Mouse (Mus musculus) neural tube, embryonic 13.5 days (tissue): ENCODE data around the gene Letm1. TPM values are rescaled to one million over a fixed set of nuclear protein-coding genes. Genes with fewer than 3 reads are reported as not detected.

Source experiments
- ATAC-seq: fragments of 200-750 bp; cut with Nextera tagmentation; 2 replicates; pipeline ENCODE4 v1.8.0; 2017; ENCODE audit warnings: low read depth, mild to moderate bottlenecking, moderate TSS enrichment, moderate library complexity
- H3K27ac ChIP-seq: fragments of 300-500 bp; sonication (generic); replicated peaks from 2 replicates; pipeline ENCODE4 v1.5.1; 2015; ENCODE audit warnings: moderate library complexity, mild to moderate bottlenecking, inconsistent platforms
- H3K27me3 ChIP-seq: fragments of 300-500 bp; sonication (generic); 2 replicates; pipeline ENCODE4 v1.6.1; 2015; ENCODE audit warnings: mild to moderate bottlenecking, inconsistent platforms
- H3K36me3 ChIP-seq: fragments of 300-500 bp; sonication (generic); 2 replicates; pipeline ENCODE4 v1.6.1; 2015; ENCODE audit warnings: mild to moderate bottlenecking, inconsistent platforms
- H3K4me1 ChIP-seq: fragments of 300-500 bp; sonication (generic); replicated peaks from 2 replicates; pipeline ENCODE4 v1.6.1; 2015; ENCODE audit warnings: inconsistent platforms
- H3K4me2 ChIP-seq: fragments of 300-500 bp; sonication (generic); 2 replicates; pipeline ENCODE4 v1.6.1; 2015; ENCODE audit warnings: inconsistent platforms, mild to moderate bottlenecking, moderate library complexity
- H3K4me3 ChIP-seq: fragments of 300-500 bp; sonication (generic); 2 replicates; pipeline ENCODE4 v1.5.1; 2015; ENCODE audit warnings: mild to moderate bottlenecking, inconsistent platforms
- H3K9ac ChIP-seq: fragments of 300-500 bp; sonication (generic); 2 replicates; pipeline ENCODE4 v1.6.1; 2015; ENCODE audit warnings: moderate library complexity, mild to moderate bottlenecking, inconsistent platforms
- H3K9me3 ChIP-seq: fragments of 300-500 bp; sonication (generic); 2 replicates; pipeline ENCODE4 v1.6.1; 2016; ENCODE audit warnings: inconsistent platforms
- WGBS: fragments of 180-500 bp; shearing (Covaris S2); methylation state at CpG from one replicate; pipeline ENCODE4 v1.1.7; 2015; 5-methylcytosine and 5-hydroxymethylcytosine counted together
- polyA plus RNA-seq: library from polyadenylated mRNA; unstranded; fragments of >200 nt; fragmentation: Nextera tagmentation; extraction: Ambion mirVana; gene quantifications from 2 replicates; pipeline ENCODE4 v1.2.1, GENCODE M21; 2015

Letm1 gene
- polyA plus RNA-seq, 1 experiment from 2014 or later = 58.3 TPM

- WGBS = 76% methylated on average over 6 of the region's 6 CpGs
- Histone ChIP-seq H3K27ac (no peak overlapping the region), H3K4me1 (peaks cover 17% of the 10 kb centered on the region), H3K4me3 (no peak overlapping the region), H3K4me2 (no peak overlapping the region), H3K9ac (no peak overlapping the region), H3K36me3 (no peaks in the 10 kb centered on the region), H3K9me3 (no peaks in the 10 kb centered on the region), H3K27me3 (no peaks in the 10 kb centered on the region)
- ATAC-seq = no peak
These were observed 33.5 kb upstream of the Letm1 start for GRCm38 (mm10) chr5:33816008-33816725.

- no peak overlapping the region for H3K9ac ChIP-seq
- no peaks in the 10 kb centered on the region for H3K27me3 ChIP-seq
- ATAC-seq = no peak
- no peak overlapping the region for H3K4me2 ChIP-seq
- no peaks in the 10 kb centered on the region for H3K4me1 ChIP-seq
- no peak overlapping the region for H3K27ac ChIP-seq
- no peaks in the 10 kb centered on the region for H3K9me3 ChIP-seq
- no peaks in the 10 kb centered on the region for H3K36me3 ChIP-seq
- 85% methylated on average over 4 of the region's 4 CpGs for WGBS
- no peak overlapping the region for H3K4me3 ChIP-seq
These were observed 28.9 kb upstream of the Letm1 start for GRCm38 (mm10) chr5:33811519-33811918.

- no peaks in the 10 kb centered on the region for H3K4me1 ChIP-seq
- H3K9ac ChIP-seq = no peak overlapping the region
- H3K9me3 ChIP-seq = peaks cover 20% of the 10 kb centered on the region
- no peak overlapping the region for H3K4me2 ChIP-seq
- H3K27me3 ChIP-seq = no peaks in the 10 kb centered on the region
- WGBS = 80% methylated on average over 2 of the region's 2 CpGs
- H3K36me3 ChIP-seq = no peaks in the 10 kb centered on the region
- no peak for ATAC-seq
- no peak overlapping the region for H3K27ac ChIP-seq
- H3K4me3 ChIP-seq = no peak overlapping the region
These were observed 20.7 kb upstream of the Letm1 start for GRCm38 (mm10) chr5:33803337-33803736.

- ATAC-seq = no peak
- no peak overlapping the region for H3K27ac ChIP-seq
- no peak overlapping the region for H3K9ac ChIP-seq
- 80% methylated on average over 5 of the region's 5 CpGs for WGBS
- no peaks in the 10 kb centered on the region for H3K27me3 ChIP-seq
- no peaks in the 10 kb centered on the region for H3K9me3 ChIP-seq
- no peak overlapping the region for H3K4me3 ChIP-seq
- H3K4me2 ChIP-seq = no peak overlapping the region
- no peaks in the 10 kb centered on the region for H3K36me3 ChIP-seq
- H3K4me1 ChIP-seq = no peaks in the 10 kb centered on the region
These were observed 9.5 kb upstream of the Letm1 start for GRCm38 (mm10) chr5:33791912-33792643.

- H3K9me3 ChIP-seq = no peaks in the 10 kb centered on the region
- H3K27me3 ChIP-seq = no peaks in the 10 kb centered on the region
- H3K9ac ChIP-seq = peak overlapping the region; percentile 90
- peak overlapping the region; percentile 67 for H3K27ac ChIP-seq
- H3K36me3 ChIP-seq = peaks cover under 1% of the 10 kb centered on the region; the same call in 1 of the 2 replicates
- H3K4me2 ChIP-seq = peak overlapping the region; percentile 84
- peak overlapping the region; percentile 90 for H3K4me3 ChIP-seq
- peaks cover 27% of the 10 kb centered on the region for H3K4me1 ChIP-seq
- ATAC-seq = peak; percentile 83
- WGBS = 5% methylated on average over 6 of the region's 6 CpGs
These were observed 378 bp upstream of the Letm1 start for GRCm38 (mm10) chr5:33782999-33783390.

GRCm38 (mm10) chr5:33781964-33782344, 663 bp downstream of the Letm1 start:
- Histone ChIP-seq H3K4me2 (peak overlapping the region; percentile 84), H3K36me3 (peaks cover 11% of the 10 kb centered on the region), H3K4me1 (peaks cover 27% of the 10 kb centered on the region), H3K27me3 (no peaks in the 10 kb centered on the region), H3K9ac (peak overlapping the region; percentile 90), H3K4me3 (peak overlapping the region; percentile 90), H3K27ac (peak overlapping the region; percentile 90), H3K9me3 (no peaks in the 10 kb centered on the region)
- 5% methylated on average over 11 of the region's 11 CpGs for WGBS
- peak; percentile 0; the same call in 1 of the 2 replicates for ATAC-seq

GRCm38 (mm10) chr5:33777195-33777594, 5.4 kb downstream of the Letm1 start:
- Histone ChIP-seq H3K9me3 (no peaks in the 10 kb centered on the region), H3K27ac (no peak overlapping the region), H3K4me3 (no peak overlapping the region), H3K4me2 (no peak overlapping the region), H3K9ac (no peak overlapping the region), H3K27me3 (no peaks in the 10 kb centered on the region), H3K4me1 (peaks cover 19% of the 10 kb centered on the region), H3K36me3 (peaks cover 34% of the 10 kb centered on the region)
- no peak for ATAC-seq

GRCm38 (mm10) chr5:33743481-33743880, 39.1 kb downstream of the Letm1 start:
- ATAC-seq = no peak
- 97% methylated on average over 8 of the region's 8 CpGs for WGBS
- H3K36me3 ChIP-seq = peaks cover 92% of the 10 kb centered on the region
- H3K9ac ChIP-seq = no peak overlapping the region
- no peaks in the 10 kb centered on the region for H3K9me3 ChIP-seq
- H3K4me3 ChIP-seq = no peak overlapping the region
- no peaks in the 10 kb centered on the region for H3K4me1 ChIP-seq
- H3K27me3 ChIP-seq = no peaks in the 10 kb centered on the region
- no peak overlapping the region for H3K4me2 ChIP-seq
- no peak overlapping the region for H3K27ac ChIP-seq

- Histone ChIP-seq H3K4me1 (no peaks in the 10 kb centered on the region), H3K27ac (no peak overlapping the region), H3K4me2 (no peak overlapping the region), H3K9ac (no peak overlapping the region), H3K4me3 (no peak overlapping the region), H3K27me3 (no peaks in the 10 kb centered on the region), H3K36me3 (peaks cover 66% of the 10 kb centered on the region), H3K9me3 (no peaks in the 10 kb centered on the region)
- no peak for ATAC-seq
- WGBS = 93% methylated on average over 4 of the region's 4 CpGs
These were observed 42.1 kb downstream of the Letm1 start for GRCm38 (mm10) chr5:33740548-33740947.

GRCm38 (mm10) chr5:33738341-33738740, 44.3 kb downstream of the Letm1 start:
- no peaks in the 10 kb centered on the region for H3K4me1 ChIP-seq
- no peaks in the 10 kb centered on the region for H3K27me3 ChIP-seq
- H3K36me3 ChIP-seq = peaks cover 66% of the 10 kb centered on the region
- H3K9me3 ChIP-seq = no peaks in the 10 kb centered on the region
- H3K4me3 ChIP-seq = no peak overlapping the region
- no peak overlapping the region for H3K9ac ChIP-seq
- H3K27ac ChIP-seq = no peak overlapping the region
- no peak overlapping the region for H3K4me2 ChIP-seq
- ATAC-seq = no peak

GRCm38 (mm10) chr5:33737903-33738321, 44.7 kb downstream of the Letm1 start:
- Histone ChIP-seq H3K27me3 (no peaks in the 10 kb centered on the region), H3K4me1 (no peaks in the 10 kb centered on the region), H3K36me3 (peaks cover 65% of the 10 kb centered on the region), H3K9me3 (no peaks in the 10 kb centered on the region), H3K4me2 (no peak overlapping the region), H3K4me3 (no peak overlapping the region), H3K27ac (no peak overlapping the region), H3K9ac (no peak overlapping the region)
- ATAC-seq = no peak; the same call in 1 of the 2 replicates
- WGBS = 26% methylated on average over 7 of the region's 7 CpGs

- no peak overlapping the region for H3K9ac ChIP-seq
- H3K4me3 ChIP-seq = no peak overlapping the region
- no peak overlapping the region for H3K4me2 ChIP-seq
- no peak overlapping the region for H3K27ac ChIP-seq
- ATAC-seq = no peak
- no peaks in the 10 kb centered on the region for H3K27me3 ChIP-seq
- no peaks in the 10 kb centered on the region for H3K9me3 ChIP-seq
- peaks cover 65% of the 10 kb centered on the region for H3K36me3 ChIP-seq
- H3K4me1 ChIP-seq = no peaks in the 10 kb centered on the region
- WGBS = 55% methylated on average over 9 of the region's 9 CpGs
These were observed 46.4 kb downstream of the Letm1 start for GRCm38 (mm10) chr5:33736230-33736629.
